Mouse (Mus musculus): ENCODE results near the gene Arsb.

GRCm38 (mm10) chr13:93852419-93853138 is 81.1 kb downstream of the Arsb start:
- TF ChIP-seq EP300 (optimal IDR thresholded peaks at IDR 0.05) (no peak), CTCF (IDR thresholded peaks at IDR 0.05; ENCODE audit: low read depth) (no peak)

All from stomach, postnatal 0 days (tissue).